Mouse (Mus musculus) heart, postnatal 36 days (tissue): ENCODE results near the gene Kifc3. TPM values are rescaled to one million over a fixed set of nuclear protein-coding genes. Genes with fewer than 3 reads are reported as not detected.
A peak's percentile ranks its signal among the peaks of the same experiment; 100 is the strongest.

Experiments
- DNase-seq, 2 experiments: peaks; one replicate each; pipeline ENCODE4 v3.0.0; 2021 to 2022
- intact Hi-C: fragments of 180-260 bp; cut with DNase I; formaldehyde crosslinking; loops from one replicate; pipeline ENCODE4 v1.15.1; 2025
- total RNA-seq, 2 experiments: library from RNA; stranded (reverse); gene quantifications; 2 replicates each; pipeline ENCODE4 v1.2.3; 2021

The Kifc3 gene
- total RNA-seq, 2 experiments from 2014 or later, result 65.4 to 71.2 TPM

DNA sequence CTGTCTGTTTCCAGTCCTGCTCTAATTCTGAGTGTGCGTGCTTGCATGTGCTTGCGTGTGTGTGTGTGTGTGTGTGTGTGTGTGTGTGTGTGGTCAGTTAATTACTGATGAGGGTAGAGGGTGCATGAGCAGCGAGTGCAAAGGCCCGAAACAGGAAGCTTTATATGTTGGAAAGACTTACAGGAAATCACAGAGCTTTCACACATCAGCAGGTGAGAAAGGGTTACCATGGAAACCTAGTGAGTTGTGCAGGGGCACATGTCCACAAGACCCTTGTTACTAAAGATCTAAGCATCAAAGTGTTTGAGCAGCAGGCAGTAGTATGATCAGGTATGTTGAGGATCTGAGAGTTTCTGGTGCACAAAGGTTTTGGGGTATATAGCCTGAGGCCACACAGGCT is 118.4 kb downstream of the Kifc3 start:
- intact Hi-C loops, result no loop called here
- DNase-seq, result no peak

- intact Hi-C loops, result no loop called here
Measured at GRCm38 (mm10) chr8:95081650-95082049, 121.0 kb downstream of the Kifc3 start.

GRCm38 (mm10) chr8:95080381-95081341 is 122.0 kb downstream of the Kifc3 start, which contains the start of gene Katnb1:
TSS of gene Katnb1 (plus strand) at chr8:95081186.
- intact Hi-C loops, result loop anchor here (1.0 kb wide), 1 partner anchor 130 kb away; no protein-coding TSS in a partner anchor
- DNase-seq, result peak; percentile 93

More at GRCm38 (mm10) chr8:95081650-95082049, 121.0 kb downstream of the Kifc3 start:
- DNase-seq, result no peak

DNA sequence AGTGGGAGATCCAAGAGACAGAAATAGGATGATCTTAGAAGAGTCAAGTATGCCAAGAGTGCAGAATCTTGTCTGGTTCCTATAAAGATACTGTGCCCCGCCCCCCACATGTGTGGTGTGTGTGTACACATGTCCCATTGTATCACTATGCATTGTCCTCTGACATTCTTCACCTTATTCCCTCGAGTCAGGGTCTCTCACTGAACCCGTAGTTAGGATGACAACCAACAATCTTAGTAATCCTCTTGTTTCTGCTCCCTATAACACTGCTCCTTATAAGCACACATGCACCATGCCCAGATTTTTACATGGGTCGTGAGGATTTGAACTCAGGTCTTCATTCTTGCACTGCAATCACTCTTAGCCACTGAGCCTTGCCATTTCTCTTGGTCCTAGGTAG is 123.3 kb downstream of the Kifc3 start:
- no peak for DNase-seq
- intact Hi-C loops, result no loop called here

DNA sequence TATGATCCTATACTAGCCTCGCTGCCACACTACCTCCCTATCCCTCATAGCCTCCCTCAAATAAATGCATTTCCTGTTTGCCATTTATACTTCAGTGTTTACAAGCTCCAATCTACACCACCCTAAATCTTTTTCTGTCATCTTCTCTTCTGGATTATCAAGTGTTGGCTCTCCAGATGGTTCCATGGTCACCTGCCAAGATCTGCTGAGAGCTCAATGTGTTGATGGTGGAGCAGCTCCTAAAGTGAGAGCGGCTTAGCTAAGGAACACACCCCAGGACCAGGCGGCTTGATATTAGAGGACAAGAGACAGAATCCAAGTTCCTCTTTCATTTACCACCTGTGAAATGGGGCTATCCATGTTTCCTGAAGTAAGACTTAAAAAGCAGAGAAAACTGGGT is 124.6 kb downstream of the Kifc3 start:
- no peak for DNase-seq
- intact Hi-C loops, result no loop called here

DNA sequence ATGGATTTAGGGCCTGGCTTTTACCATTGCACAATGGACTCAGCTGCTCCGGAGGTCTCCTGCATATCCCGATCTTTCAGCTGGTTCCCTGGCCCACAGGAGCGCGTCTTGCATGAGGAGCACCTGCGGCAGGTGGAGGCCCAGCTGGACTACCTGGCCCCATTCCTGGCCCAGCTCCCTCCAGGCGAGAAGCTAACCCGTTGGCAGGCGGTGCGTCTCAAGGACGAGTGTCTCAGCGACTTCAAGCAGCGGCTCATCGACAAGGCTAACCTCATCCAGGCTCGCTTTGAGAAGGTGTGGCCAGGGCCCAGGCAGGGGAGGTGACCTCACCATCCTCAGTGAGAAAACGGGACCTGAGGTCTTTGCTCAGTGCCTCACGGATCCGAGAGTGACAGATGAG is 126.5 kb downstream of the Kifc3 start:
- DNase-seq, result no peak
- intact Hi-C loops, result no loop called here

GRCm38 (mm10) chr8:95075504-95075903 is 127.1 kb downstream of the Kifc3 start:
- intact Hi-C loops, result no loop called here
- no peak for DNase-seq

- peak; percentile 35 to 68 for DNase-seq
- intact Hi-C loops, result loop anchor here (5.0 kb wide), 1 partner anchor 115 kb away; no protein-coding TSS in a partner anchor
Measured at GRCm38 (mm10) chr8:95067582-95067981, 135.0 kb downstream of the Kifc3 start.

GRCm38 (mm10) chr8:95064531-95064930 is 138.1 kb downstream of the Kifc3 start:
- intact Hi-C loops, result no loop called here
- no peak for DNase-seq

- DNase-seq, result no peak
- intact Hi-C loops, result no loop called here
Measured at GRCm38 (mm10) chr8:95059812-95060533, 142.6 kb downstream of the Kifc3 start.

DNA sequence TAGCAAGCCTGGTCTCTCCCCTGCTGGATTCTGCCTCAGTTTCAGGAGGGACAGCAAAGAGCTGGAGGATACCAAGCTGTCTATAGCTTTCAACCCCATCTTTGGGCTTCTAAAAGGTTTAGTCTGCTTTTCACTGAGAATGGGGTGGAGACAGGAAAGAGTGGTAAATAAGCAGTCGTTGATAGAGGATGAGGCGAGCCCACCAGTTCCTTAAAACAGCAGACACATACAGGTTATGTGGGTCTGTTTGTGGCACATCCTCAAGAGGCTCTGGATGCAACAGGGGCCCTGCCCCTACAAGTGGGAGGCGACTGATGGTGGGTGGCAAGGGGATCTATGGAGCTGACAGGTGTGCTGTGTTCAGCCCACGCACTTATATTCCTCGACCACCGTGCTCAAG is 144.0 kb downstream of the Kifc3 start:
- no peak for DNase-seq
- intact Hi-C loops, result no loop called here

DNA sequence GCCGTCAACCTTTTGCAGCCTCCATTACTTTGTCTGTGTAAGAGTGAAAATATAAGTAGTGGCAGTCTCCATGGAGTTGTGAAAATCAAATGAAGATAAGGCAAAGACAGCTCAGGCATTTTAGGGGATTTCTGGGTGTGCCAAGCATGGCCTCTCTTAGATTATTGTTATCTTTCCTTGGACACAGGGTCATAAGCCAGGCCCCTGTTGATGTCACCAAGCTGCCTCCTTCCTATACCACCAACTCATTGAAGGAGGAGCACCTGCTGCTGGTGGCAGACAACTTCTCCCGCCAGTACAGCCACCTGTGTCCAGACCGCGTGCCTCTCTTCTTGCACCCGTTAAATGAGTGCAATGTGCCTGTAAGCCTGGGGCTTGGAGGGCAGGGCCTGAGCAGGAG is 146.2 kb downstream of the Kifc3 start:
- intact Hi-C loops, result no loop called here
- no peak for DNase-seq

DNA sequence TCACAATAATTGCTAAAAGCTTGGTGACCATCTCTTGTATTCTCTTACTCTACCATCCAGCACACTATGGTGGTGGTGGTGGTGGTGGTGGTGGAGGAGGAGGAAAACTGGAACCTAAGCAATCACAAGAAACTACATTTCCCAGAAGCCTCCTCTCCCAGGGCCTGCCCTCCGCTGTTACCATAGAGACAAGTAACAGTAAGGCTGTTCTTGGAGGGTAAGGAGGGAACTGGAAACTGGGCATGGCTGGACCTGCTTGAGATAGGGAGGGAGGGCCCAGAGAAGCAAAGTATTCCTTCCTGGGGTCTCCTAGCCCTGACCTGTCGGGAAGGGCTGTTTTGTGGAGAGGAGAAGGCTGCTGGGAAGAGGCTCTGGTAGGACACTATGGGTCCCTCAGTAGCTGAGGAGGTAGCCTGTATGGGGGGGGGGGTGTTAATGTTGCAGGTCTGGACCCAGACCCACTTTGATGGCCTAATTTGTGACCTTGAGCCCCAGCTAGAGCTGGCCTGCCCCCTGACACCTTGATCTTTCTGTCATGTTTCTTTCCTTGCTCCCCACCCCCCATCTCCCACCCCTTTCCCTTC is 147.6 kb downstream of the Kifc3 start, which contains the start of gene Drc7:
TSS of gene Drc7 (plus strand) at position 177 of the 584 bp plus-strand sequence.
- DNase-seq, result no peak
- intact Hi-C loops, result no loop called here

DNA sequence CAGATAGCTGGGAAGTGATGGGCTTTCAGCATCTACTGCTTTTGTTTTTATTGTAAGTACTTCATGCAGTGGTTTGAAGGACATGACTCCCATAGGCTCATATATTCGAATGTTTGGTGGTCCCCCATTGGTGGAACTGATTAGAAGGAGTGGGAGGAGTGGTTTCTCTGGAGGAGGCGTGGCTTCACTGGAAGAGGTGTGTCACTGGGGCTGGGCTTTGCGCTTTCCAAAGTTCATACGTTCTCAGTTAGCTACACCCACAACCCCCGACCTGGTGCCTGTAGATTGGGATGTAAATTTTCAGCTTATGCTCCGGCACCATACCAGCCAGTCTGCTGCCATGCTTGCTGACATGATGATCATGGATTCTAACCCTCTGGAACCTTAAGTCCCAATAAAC is 148.2 kb downstream of the Kifc3 start:
- intact Hi-C loops, result no loop called here
- DNase-seq, result no peak

Other genes starting within 250 kb of the Kifc3 start
- gene Adgrg1, start 228.1 kb downstream of the Kifc3 start, total RNA-seq, result 10 to 100 TPM; 42.5 to 62.0 TPM
- 1 to 10 TPM; 1.9 to 2.1 TPM for gene Adgrg3, start 185.1 kb downstream of the Kifc3 start, total RNA-seq
- not detected for gene Drc7, start 147.7 kb downstream of the Kifc3 start, total RNA-seq
- 1 to 10 TPM; 7.2 to 7.5 TPM for gene Katnb1, start 121.6 kb downstream of the Kifc3 start, total RNA-seq
- under 1 TPM; 0.64 to 0.98 TPM for gene Cngb1, start 103.8 kb upstream of the Kifc3 start, total RNA-seq
- not detected for gene Tepp, start 107.8 kb upstream of the Kifc3 start, total RNA-seq
- gene Zfp319, start 129.1 kb upstream of the Kifc3 start, total RNA-seq, result 1 to 10 TPM; 8.1 to 8.7 TPM
- gene Usb1, start 129.5 kb upstream of the Kifc3 start, total RNA-seq, result 10 to 100 TPM; 13.6 to 18.9 TPM
- 10 to 100 TPM; 58.7 to 67.8 TPM for gene Mmp15, start 149.5 kb upstream of the Kifc3 start, total RNA-seq
- gene Cfap20, start 232.1 kb upstream of the Kifc3 start, total RNA-seq, result 10 to 100 TPM; 24.2 to 25.9 TPM